Mouse (Mus musculus): ENCODE data around the gene Gm49388. TPM values are rescaled to one million over a fixed set of nuclear protein-coding genes. Genes with fewer than 3 reads are reported as not detected.

Gm49388 gene
- polyA plus RNA-seq (2012; rRNA removed) = not detected in 2 replicates

DNA sequence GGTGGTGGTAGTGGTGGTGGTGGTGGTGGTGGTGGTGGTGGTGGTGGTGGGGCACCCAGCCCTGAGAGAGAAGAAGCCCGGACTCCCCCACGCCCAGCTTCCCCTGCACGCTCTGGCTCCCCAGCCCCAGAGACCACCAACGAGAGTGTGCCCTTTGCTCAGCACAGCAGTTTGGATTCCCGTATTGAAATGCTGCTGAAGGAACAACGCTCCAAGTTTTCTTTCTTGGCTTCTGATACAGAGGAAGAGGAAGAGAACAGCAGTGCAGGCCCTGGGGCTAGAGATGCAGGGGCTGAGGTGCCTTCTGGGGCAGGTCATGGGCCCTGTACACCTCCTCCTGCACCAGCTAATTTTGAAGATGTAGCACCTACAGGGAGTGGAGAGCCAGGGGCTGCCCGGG is at the start of gene Gm49388:
Gene Gm49388 (plus strand): TSS at position 301 of the 400 bp plus-strand sequence.

DNA sequence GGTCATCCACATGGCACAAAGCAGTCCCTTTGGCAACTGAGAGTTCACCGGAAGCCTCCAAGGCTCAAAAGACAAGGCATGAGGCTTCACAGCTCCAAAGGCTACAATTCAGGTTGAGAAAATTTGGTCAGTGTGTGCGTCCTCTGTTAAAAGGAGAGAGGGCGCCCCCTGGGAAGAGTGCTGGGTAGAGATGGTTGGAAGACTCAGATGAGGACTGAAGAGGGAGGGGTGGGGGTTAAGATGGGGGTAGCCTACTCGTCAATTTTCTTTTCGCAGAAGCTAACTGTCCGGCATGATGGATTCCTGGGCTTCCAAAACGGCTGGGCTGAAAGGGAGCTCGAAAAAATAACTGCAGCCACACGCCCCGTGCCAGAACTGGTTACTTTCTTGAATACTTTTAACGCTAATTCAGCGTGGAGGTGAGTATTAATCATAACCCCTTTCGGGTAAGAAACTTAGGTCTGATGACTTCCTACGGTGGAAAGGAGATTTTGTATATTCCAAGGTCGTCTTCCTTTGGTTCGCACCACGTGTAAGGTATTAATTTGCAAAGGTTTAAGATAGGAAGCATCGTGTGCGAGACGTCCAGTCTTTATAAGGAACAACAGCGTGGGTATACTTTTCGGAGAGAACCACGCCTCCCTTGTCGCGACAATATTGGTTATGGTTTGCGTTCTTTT is 40.9 kb upstream of the Gm49388 start, which contains the start of gene Fbxl19:
Gene Fbxl19 (plus strand): TSS at position 178 of the 680 bp plus-strand sequence.

DNA sequence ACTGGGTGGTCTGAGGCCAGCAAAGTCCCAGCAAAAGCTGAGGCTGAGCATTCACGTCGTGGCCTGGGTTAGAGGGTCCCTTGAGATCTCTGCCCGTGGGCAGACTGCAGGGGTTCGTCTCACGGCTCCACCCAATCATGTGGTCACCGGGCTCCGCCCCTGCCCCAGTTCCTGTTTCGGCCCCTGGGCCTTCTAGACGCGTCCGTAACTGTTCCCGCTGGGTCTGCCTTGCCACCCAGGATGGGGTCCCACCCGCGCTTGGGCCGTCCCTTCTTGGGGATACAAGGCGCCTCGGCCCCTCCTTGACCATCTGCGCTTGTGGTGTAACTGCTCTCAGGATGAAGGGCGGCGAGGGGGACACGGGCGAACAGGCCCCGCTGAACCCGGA is 15.8 kb upstream of the Gm49388 start, which contains the start of gene Orai3:
Gene Orai3 (plus strand): TSS at position 165 of the 388 bp plus-strand sequence.

DNA sequence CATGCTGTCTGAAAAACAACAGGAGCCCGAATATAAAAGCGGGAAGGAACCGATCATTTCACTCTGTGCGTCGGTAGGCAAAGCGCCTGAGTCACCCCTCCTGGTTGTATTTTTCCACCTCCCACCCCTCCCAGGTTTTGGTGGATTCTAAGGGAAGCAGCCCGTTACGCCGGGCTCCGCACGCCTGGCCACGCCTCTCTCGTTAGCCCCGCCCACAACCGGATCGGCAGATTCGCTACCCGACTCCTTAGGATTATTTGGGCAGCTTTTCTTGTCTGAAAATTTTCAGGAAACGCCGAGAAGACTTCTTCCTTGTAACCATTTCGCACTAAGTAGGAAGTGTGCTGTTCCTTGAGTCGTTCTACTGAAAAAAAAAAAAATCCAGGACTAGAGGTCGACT is 9.0 kb upstream of the Gm49388 start, which contains the start of gene Setd1a:
Gene Setd1a (plus strand): TSS at position 245 of the 400 bp plus-strand sequence.

DNA sequence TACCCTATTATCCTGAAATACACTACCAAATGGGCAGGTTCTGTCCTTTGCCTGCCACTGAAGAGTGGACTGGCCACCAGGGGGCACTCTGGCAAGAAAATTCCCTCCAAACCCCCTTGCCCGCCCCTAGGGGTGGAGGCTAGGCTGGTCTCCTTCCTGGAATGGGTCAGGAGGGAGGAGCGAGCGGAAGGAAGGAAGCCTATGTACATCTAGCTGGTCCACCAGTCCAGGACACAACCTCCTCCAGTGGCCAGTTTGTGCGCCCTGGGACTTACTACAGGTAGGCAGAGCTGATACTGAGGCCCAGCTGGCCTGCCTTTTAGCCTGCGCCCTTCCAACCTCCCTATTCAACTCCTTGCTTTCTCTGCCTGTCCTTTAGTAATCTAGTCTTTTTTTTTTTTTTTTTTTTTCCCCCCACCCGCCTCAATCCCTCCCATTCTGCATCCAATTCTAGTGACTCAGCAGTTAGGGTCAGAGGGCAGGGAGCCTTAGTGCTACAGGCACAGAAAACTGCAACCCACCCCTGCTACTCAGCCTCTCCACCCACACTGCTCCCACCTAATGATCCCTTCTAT is 15.1 kb downstream of the Gm49388 start, which contains the start of gene Hsd3b7:
Gene Hsd3b7 (plus strand): TSS at position 170 of the 575 bp plus-strand sequence.

DNA sequence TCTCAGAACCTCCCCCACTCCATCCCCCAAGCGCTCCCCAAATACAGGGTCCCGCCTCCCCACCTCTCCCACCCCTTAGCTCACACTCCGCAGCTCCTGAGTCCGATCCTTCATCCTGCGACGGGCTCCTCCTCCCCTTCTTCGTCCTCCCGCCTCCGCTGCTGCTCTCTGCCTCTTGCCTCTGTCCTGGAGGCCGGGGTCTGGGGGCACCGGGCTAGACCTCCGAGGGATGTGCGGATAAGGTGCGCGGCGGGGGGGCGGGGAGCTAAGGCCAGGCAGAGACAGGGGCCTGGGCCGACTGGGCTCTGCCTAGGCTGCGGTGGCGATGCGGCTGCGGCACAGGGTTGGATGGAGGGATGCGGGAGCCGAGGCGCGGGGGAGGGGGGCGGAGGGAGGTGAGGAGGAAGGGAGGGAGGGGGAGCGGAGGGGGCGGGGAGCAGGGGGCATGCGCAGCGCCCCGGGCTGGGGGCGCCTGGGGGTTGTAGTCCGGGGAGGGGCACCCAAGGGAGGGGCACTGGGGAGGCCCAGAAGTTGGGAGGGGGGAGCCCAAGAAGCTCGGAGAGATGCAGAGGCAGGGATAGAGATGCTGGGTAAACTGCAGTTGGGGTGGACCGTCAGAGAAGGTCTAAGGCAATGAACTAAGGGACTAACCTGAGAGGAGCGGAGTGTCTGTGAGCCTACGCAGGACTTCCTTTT is 38.9 kb downstream of the Gm49388 start, which contains the start of the genes Stx4a and Stx1b:
Gene Stx4a (plus strand): TSS at position 119 of the 696 bp plus-strand sequence.
Gene Stx1b (minus strand): TSS at position 374 of the 696 bp plus-strand sequence.

Other genes with a start within 250 kb of the Gm49388 start
- gene Tmem265, start 224.2 kb upstream of the Gm49388 start, polyA plus RNA-seq (2012; rRNA removed) = 0.36 and 2.0 TPM in 2 replicates
- gene Phkg2, start 212.3 kb upstream of the Gm49388 start, polyA plus RNA-seq (2012; rRNA removed) = 117 and 121 TPM in 2 replicates
- 12.9 and 13.4 TPM in 2 replicates for gene Ccdc189, start 197.0 kb upstream of the Gm49388 start, polyA plus RNA-seq (2012; rRNA removed)
- gene Rnf40, start 196.8 kb upstream of the Gm49388 start, polyA plus RNA-seq (2012; rRNA removed) = 56.5 and 57.7 TPM in 2 replicates
- 39.2 and 42.5 TPM in 2 replicates for gene Zfp629, start 169.8 kb upstream of the Gm49388 start, polyA plus RNA-seq (2012; rRNA removed)
- gene Bcl7c, start 76.7 kb upstream of the Gm49388 start, polyA plus RNA-seq (2012; rRNA removed) = 53.7 and 67.6 TPM in 2 replicates
- gene Ctf1, start 72.9 kb upstream of the Gm49388 start, polyA plus RNA-seq (2012; rRNA removed) = 9.8 and 15.3 TPM in 2 replicates
- not detected in 2 replicates for gene Ctf2, start 53.4 kb upstream of the Gm49388 start, polyA plus RNA-seq (2012; rRNA removed)
- 131 and 136 TPM in 2 replicates for gene Fbxl19, start 41.1 kb upstream of the Gm49388 start, polyA plus RNA-seq (2012; rRNA removed)
- 8.2 and 10.4 TPM in 2 replicates for gene Orai3, start 15.8 kb upstream of the Gm49388 start, polyA plus RNA-seq (2012; rRNA removed)
- 16.7 and 23.0 TPM in 2 replicates for gene Setd1a, start 8.9 kb upstream of the Gm49388 start, polyA plus RNA-seq (2012; rRNA removed)
- 15.0 and 18.8 TPM in 2 replicates for gene Hsd3b7, start 15.0 kb downstream of the Gm49388 start, polyA plus RNA-seq (2012; rRNA removed)
- 55.6 and 78.3 TPM in 2 replicates for gene Stx4a, start 38.7 kb downstream of the Gm49388 start, polyA plus RNA-seq (2012; rRNA removed)
- 82.8 and 97.6 TPM in 2 replicates for gene Stx1b, start 38.9 kb downstream of the Gm49388 start, polyA plus RNA-seq (2012; rRNA removed)
- gene Zfp646, start 90.6 kb downstream of the Gm49388 start, polyA plus RNA-seq (2012; rRNA removed) = 23.8 and 25.2 TPM in 2 replicates
- gene Zfp668, start 91.2 kb downstream of the Gm49388 start, polyA plus RNA-seq (2012; rRNA removed) = 20.6 and 21.2 TPM in 2 replicates
- 2.4 and 3.0 TPM in 2 replicates for gene Prss53, start 105.4 kb downstream of the Gm49388 start, polyA plus RNA-seq (2012; rRNA removed)
- gene Gm21974, start 109.8 kb downstream of the Gm49388 start, polyA plus RNA-seq (2012; rRNA removed) = not detected in 2 replicates
- gene Vkorc1, start 110.0 kb downstream of the Gm49388 start, polyA plus RNA-seq (2012; rRNA removed) = 61.4 and 95.9 TPM in 2 replicates
- 54.7 and 59.0 TPM in 2 replicates for gene Bckdk, start 118.5 kb downstream of the Gm49388 start, polyA plus RNA-seq (2012; rRNA removed)
- gene Kat8, start 126.9 kb downstream of the Gm49388 start, polyA plus RNA-seq (2012; rRNA removed) = 48.3 and 52.2 TPM in 2 replicates
- 0.20 and 2.6 TPM in 2 replicates for gene Prss8, start 144.5 kb downstream of the Gm49388 start, polyA plus RNA-seq (2012; rRNA removed)
- gene Prss36, start 161.1 kb downstream of the Gm49388 start, polyA plus RNA-seq (2012; rRNA removed) = 10.7 and 13.2 TPM in 2 replicates
- 779 and 808 TPM in 2 replicates for gene Fus, start 181.8 kb downstream of the Gm49388 start, polyA plus RNA-seq (2012; rRNA removed)
- 7.0 and 10.3 TPM in 2 replicates for gene Pycard, start 208.3 kb downstream of the Gm49388 start, polyA plus RNA-seq (2012; rRNA removed)
- 0.64 and 4.6 TPM in 2 replicates for gene Trim72, start 218.3 kb downstream of the Gm49388 start, polyA plus RNA-seq (2012; rRNA removed)